Mouse (Mus musculus): Measurements from ENCODE around the gene Rhot1.

DNA sequence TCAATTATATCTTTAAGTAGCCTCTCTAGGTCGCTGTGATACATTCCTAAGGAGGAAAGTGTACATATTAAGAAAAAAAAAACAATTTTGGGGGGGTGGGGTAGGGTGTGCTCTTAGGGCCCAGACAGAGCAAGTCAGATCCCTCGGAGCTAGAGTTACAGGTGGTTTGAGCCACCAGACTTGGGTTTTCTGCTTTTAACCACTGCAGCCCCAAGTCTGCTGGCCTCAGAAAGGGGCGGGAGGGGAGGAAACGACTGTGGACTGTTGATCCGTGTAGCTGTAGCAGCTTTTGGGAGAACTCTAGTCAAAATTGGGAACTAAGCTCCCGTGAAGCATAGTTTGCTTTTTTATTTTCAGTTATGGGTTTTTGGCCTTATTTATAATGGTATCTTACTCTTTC, 1.5 kb downstream of the Rhot1 start:
- TF ChIP-seq CTCF (IDR thresholded peaks at IDR 0.05; ENCODE audit: extremely low read depth, insufficient read depth, low read length) (no peak), POLR2A (IDR thresholded peaks at IDR 0.05; ENCODE audit: extremely low read depth, insufficient read depth, low read length) (no peak)
